Mouse (Mus musculus): ENCODE results near the gene Ppp1ca.

GRCm38 (mm10) chr19:4194021-4194724 is 2.3 kb downstream of the Ppp1ca start:
- TF ChIP-seq CTCF (conservative IDR thresholded peaks at IDR 0.05; ENCODE audit: insufficient read depth, insufficient read length, low read depth, low read length) (no peak), POLR2A (IDR thresholded peaks at IDR 0.05; ENCODE audit: low read depth, low read length) (no peak)
